In the genomic region with DNA sequence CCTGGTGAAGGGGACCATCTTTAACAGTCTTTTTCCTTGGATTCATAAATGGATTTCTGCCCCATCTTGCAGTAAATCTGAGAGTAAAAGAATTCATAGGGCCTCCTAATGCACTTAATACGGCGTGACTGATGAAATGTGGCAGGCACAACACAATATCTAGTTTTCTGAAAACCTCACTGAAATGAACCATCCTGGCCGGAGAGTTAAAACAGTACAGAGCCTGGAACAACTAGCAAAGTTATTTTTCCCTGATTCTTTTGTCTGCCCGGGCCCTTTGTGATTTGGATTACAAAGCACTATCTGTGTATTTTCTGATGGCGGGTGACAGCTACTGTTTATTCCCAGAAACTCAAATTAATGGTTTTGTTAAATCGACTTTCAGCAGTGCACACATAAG, we compare ENCODE assay signal across 20 mouse cellular contexts.
DNase-seq lines count a peak whose midpoint lies in the region; ATAC-seq lines count a peak whose summit lies in the region.
"Had no signal": no experiment of that assay in that cellular context is flagged by ENCODE, and none has a peak within 500 bp of the region (broad histone marks: within the 10 kb centered on the region; RNA-seq: fewer than 3 reads in every experiment).

No protein-coding gene starts in this region.

- ATAC-seq in hindbrain, embryonic 16.5 days = no peak
- no peak for ATAC-seq in hindbrain, embryonic 11.5 days (ENCODE audit: low FRiP score)
- ATAC-seq in midbrain, embryonic 12.5 days (ENCODE audit: low FRiP score, low read depth) = peak; percentile 52; the same call in 1 of the 2 replicates
- ATAC-seq in stomach, embryonic 15.5 days (ENCODE audit: insufficient read depth, low FRiP score, low read depth) = no peak
- ATAC-seq: liver, postnatal 0 days; Patski had no signal

- DNase-seq in hindbrain, embryonic 10.5 days (ENCODE audit: low spot score) = no peak
- DNase-seq in hindbrain, embryonic 11.5 days (ENCODE audit: low spot score) = peak; percentile 29
- DNase-seq in spleen, postnatal 10 days (ENCODE audit: low spot score in 2 of 2) = no peak
- DNase-seq in thymus, adult 18-20 months = no peak
- DNase-seq: B cell, adult 2 months; cerebellum, postnatal 10 days; gastrocnemius, postnatal 14 days; heart, adult 2 months; kidney, adult 8-10 months; kidney, postnatal 25 days; liver, postnatal 0 days; lung, postnatal 36 days; thymus, postnatal 4 days had no signal

- no peak overlapping the region for H3K4me3 ChIP-seq in hindbrain, embryonic 10.5 days
- no peak overlapping the region for H3K4me3 ChIP-seq in hindbrain, embryonic 16.5 days (ENCODE audit: low read length)
- H3K4me3 ChIP-seq in hindbrain, embryonic 11.5 days (ENCODE audit: low read depth, low read length) = no peak overlapping the region
- H3K4me3 ChIP-seq in midbrain, embryonic 12.5 days = no peak overlapping the region
- no peak overlapping the region for H3K4me3 ChIP-seq in stomach, embryonic 15.5 days (replicated peaks)
- H3K4me3 ChIP-seq: heart, adult 2 months; heart, embryonic 15.5 days; hindbrain, embryonic 15.5 days; limb, embryonic 15.5 days had no signal

- H3K9me3 ChIP-seq in hindbrain, embryonic 10.5 days = no peaks in the 10 kb centered on the region
- no peaks in the 10 kb centered on the region for H3K9me3 ChIP-seq in hindbrain, embryonic 16.5 days (ENCODE audit: control insufficient read depth, low read length)
- H3K9me3 ChIP-seq in hindbrain, embryonic 11.5 days (ENCODE audit: control insufficient read depth, low read length) = no peaks in the 10 kb centered on the region
- H3K9me3 ChIP-seq in midbrain, embryonic 12.5 days = 0 out of 2 replicates have a peak, but pooled peaks cover 3% of the 10 kb centered on the region
- no peaks in the 10 kb centered on the region for H3K9me3 ChIP-seq in stomach, embryonic 15.5 days
- H3K9me3 ChIP-seq: heart, embryonic 15.5 days; hindbrain, embryonic 15.5 days; limb, embryonic 15.5 days had no signal

- no peak overlapping the region for H3K4me2 ChIP-seq in hindbrain, embryonic 16.5 days (ENCODE audit: low read length)
- no peak overlapping the region for H3K4me2 ChIP-seq in hindbrain, embryonic 11.5 days (replicated peaks; ENCODE audit: low read depth, low read length)
- no peak overlapping the region for H3K4me2 ChIP-seq in midbrain, embryonic 12.5 days (replicated peaks)
- no peak overlapping the region for H3K4me2 ChIP-seq in stomach, embryonic 15.5 days
- H3K4me2 ChIP-seq: heart, embryonic 15.5 days; hindbrain, embryonic 15.5 days; limb, embryonic 15.5 days had no signal

- no peak overlapping the region for H3K9ac ChIP-seq in hindbrain, embryonic 16.5 days (ENCODE audit: low read depth, low read length)
- no peak overlapping the region for H3K9ac ChIP-seq in hindbrain, embryonic 11.5 days (ENCODE audit: low read depth, low read length)
- H3K9ac ChIP-seq in midbrain, embryonic 12.5 days (replicated peaks) = no peak overlapping the region
- no peak overlapping the region for H3K9ac ChIP-seq in stomach, embryonic 15.5 days
- H3K9ac ChIP-seq: heart, embryonic 15.5 days; hindbrain, embryonic 15.5 days; limb, embryonic 15.5 days; liver, postnatal 0 days had no signal

- WGBS in hindbrain, embryonic 10.5 days = 48% methylated on average over 6 of the region's 6 CpGs
- 23% methylated on average over 6 of the region's 6 CpGs for WGBS in hindbrain, embryonic 16.5 days
- 43% methylated on average over 6 of the region's 6 CpGs for WGBS in hindbrain, embryonic 11.5 days
- WGBS in midbrain, embryonic 12.5 days = 32% methylated on average over 6 of the region's 6 CpGs
- 20% methylated on average over 6 of the region's 6 CpGs for WGBS in stomach, embryonic 15.5 days

- H3K4me1 ChIP-seq in hindbrain, embryonic 10.5 days (replicated peaks) = peaks cover 15% of the 10 kb centered on the region
- peaks cover 5% of the 10 kb centered on the region for H3K4me1 ChIP-seq in hindbrain, embryonic 16.5 days (ENCODE audit: control insufficient read depth, insufficient read depth, low read depth, low read length)
- no peaks in the 10 kb centered on the region for H3K4me1 ChIP-seq in hindbrain, embryonic 11.5 days (replicated peaks; ENCODE audit: control insufficient read depth, insufficient read depth, low read length)
- peaks cover 17% of the 10 kb centered on the region for H3K4me1 ChIP-seq in midbrain, embryonic 12.5 days
- 0 out of 2 replicates have a peak, but pooled peaks cover under 1% of the 10 kb centered on the region for H3K4me1 ChIP-seq in stomach, embryonic 15.5 days

- H3K27ac ChIP-seq in hindbrain, embryonic 10.5 days = peak overlapping the region; percentile 60
- no peak overlapping the region for H3K27ac ChIP-seq in hindbrain, embryonic 16.5 days (ENCODE audit: low read depth, low read length)
- H3K27ac ChIP-seq in hindbrain, embryonic 11.5 days (ENCODE audit: low read depth, low read length) = 0 out of 2 replicates have a peak overlapping the region, but pooled peaks have one; percentile 39
- peak overlapping the region; percentile 71 for H3K27ac ChIP-seq in midbrain, embryonic 12.5 days (replicated peaks)
- H3K27ac ChIP-seq in stomach, embryonic 15.5 days = 0 out of 2 replicates have a peak overlapping the region, but pooled peaks have one; percentile 36
- H3K27ac ChIP-seq: heart, adult 2 months; heart, embryonic 15.5 days; hindbrain, embryonic 15.5 days; limb, embryonic 15.5 days had no signal

- no peaks in the 10 kb centered on the region for H3K27me3 ChIP-seq in hindbrain, embryonic 10.5 days (ENCODE audit: insufficient read depth, poor library complexity, severe bottlenecking)
- H3K27me3 ChIP-seq in hindbrain, embryonic 16.5 days (replicated peaks; ENCODE audit: control insufficient read depth, insufficient read depth, low read length) = no peaks in the 10 kb centered on the region
- no peaks in the 10 kb centered on the region for H3K27me3 ChIP-seq in hindbrain, embryonic 11.5 days (ENCODE audit: control insufficient read depth, insufficient read depth, low read length)
- no peaks in the 10 kb centered on the region for H3K27me3 ChIP-seq in midbrain, embryonic 12.5 days
- no peaks in the 10 kb centered on the region for H3K27me3 ChIP-seq in stomach, embryonic 15.5 days (replicated peaks)
- H3K27me3 ChIP-seq: heart, embryonic 15.5 days; hindbrain, embryonic 15.5 days; limb, embryonic 15.5 days; Patski had no signal

- H3K36me3 ChIP-seq in hindbrain, embryonic 10.5 days = no peaks in the 10 kb centered on the region
- H3K36me3 ChIP-seq in hindbrain, embryonic 16.5 days (ENCODE audit: control insufficient read depth, insufficient read depth, low read length) = no peaks in the 10 kb centered on the region
- no peaks in the 10 kb centered on the region for H3K36me3 ChIP-seq in hindbrain, embryonic 11.5 days (ENCODE audit: control insufficient read depth, insufficient read depth, low read length)
- no peaks in the 10 kb centered on the region for H3K36me3 ChIP-seq in midbrain, embryonic 12.5 days
- no peaks in the 10 kb centered on the region for H3K36me3 ChIP-seq in stomach, embryonic 15.5 days
- H3K36me3 ChIP-seq: heart, embryonic 15.5 days; hindbrain, embryonic 15.5 days; limb, embryonic 15.5 days had no signal
